Mouse (Mus musculus) adrenal gland, adult 8-10 months (tissue): Measurements from ENCODE around the gene Lsm14b. TPM values are rescaled to one million over a fixed set of nuclear protein-coding genes. Genes with fewer than 3 reads are reported as not detected.

Source experiments
- DNase-seq: peaks from one replicate; pipeline ENCODE4 v3.0.0; 2022
- total RNA-seq, 4 experiments: library from RNA; stranded (reverse); gene quantifications; 2 replicates each; pipeline ENCODE4 v1.2.4; 2022

Gene Lsm14b
- 10 to 100 TPM; 41.8 to 54.8 (median 48.5) TPM for total RNA-seq

- peak; percentile 99 for DNase-seq
Observed at GRCm38 (mm10) chr2:180024401-180025098, at the start of gene Lsm14b. Gene Lsm14b, plus strand, starts transcription at chr2:180024987.

GRCm38 (mm10) chr2:179975851-179976250 lies 48.9 kb upstream of the Lsm14b start:
- no peak for DNase-seq

GRCm38 (mm10) chr2:179976295-179976627 lies 48.5 kb upstream of the Lsm14b start:
- DNase-seq, result no peak

GRCm38 (mm10) chr2:179976628-179977343 lies 48.0 kb upstream of the Lsm14b start, which contains the start of gene Taf4:
Gene Taf4, minus strand, starts transcription at chr2:179976646.
- DNase-seq, result peak; percentile 83

GRCm38 (mm10) chr2:179977344-179978025 lies 47.3 kb upstream of the Lsm14b start:
- no peak for DNase-seq

- no peak for DNase-seq
Observed at GRCm38 (mm10) chr2:179978250-179978649, 46.5 kb upstream of the Lsm14b start.

- peak; percentile 52 for DNase-seq
Observed at GRCm38 (mm10) chr2:179979836-179980235, 45.0 kb upstream of the Lsm14b start.

- no peak for DNase-seq
Observed at GRCm38 (mm10) chr2:179980616-179981015, 44.2 kb upstream of the Lsm14b start.

GRCm38 (mm10) chr2:179982715-179983114 lies 42.1 kb upstream of the Lsm14b start:
- DNase-seq, result no peak

- no peak for DNase-seq
Observed at GRCm38 (mm10) chr2:179984830-179985229, 40.0 kb upstream of the Lsm14b start.

GRCm38 (mm10) chr2:179985695-179986094 lies 39.1 kb upstream of the Lsm14b start:
- no peak for DNase-seq

- no peak for DNase-seq
Observed at GRCm38 (mm10) chr2:179986437-179987022, 38.3 kb upstream of the Lsm14b start.

GRCm38 (mm10) chr2:179989098-179989497 lies 35.7 kb upstream of the Lsm14b start:
- no peak for DNase-seq

- no peak for DNase-seq
Observed at GRCm38 (mm10) chr2:179993071-179993470, 31.7 kb upstream of the Lsm14b start.

GRCm38 (mm10) chr2:179998431-179998830 lies 26.4 kb upstream of the Lsm14b start:
- no peak for DNase-seq

- DNase-seq, result no peak
Observed at GRCm38 (mm10) chr2:180001635-180002034, 23.2 kb upstream of the Lsm14b start.

- DNase-seq, result no peak
Observed at GRCm38 (mm10) chr2:180005656-180006351, 19.0 kb upstream of the Lsm14b start.

- no peak for DNase-seq
Observed at GRCm38 (mm10) chr2:180006352-180007017, 18.3 kb upstream of the Lsm14b start.

- DNase-seq, result no peak
Observed at GRCm38 (mm10) chr2:180010686-180011085, 14.1 kb upstream of the Lsm14b start.

GRCm38 (mm10) chr2:180011370-180011769 lies 13.4 kb upstream of the Lsm14b start:
- no peak for DNase-seq

GRCm38 (mm10) chr2:180013686-180014085 lies 11.1 kb upstream of the Lsm14b start:
- DNase-seq, result no peak

GRCm38 (mm10) chr2:180017632-180018031 lies 7.2 kb upstream of the Lsm14b start:
- DNase-seq, result no peak
